Mouse (Mus musculus) cortical plate, adult 2 months (tissue): ENCODE data around the gene Ppip5k2.

ENCODE experiments used
- CTCF ChIP-seq: fragments of 200-500 bp; IDR thresholded peaks from 2 replicates; pipeline ENCODE4 v1.5.1; 2011; ENCODE audit warnings: mild to moderate bottlenecking, control low read depth, low read length; ENCODE audit not compliant: insufficient read depth; ENCODE audit errors: extremely low read depth
- POLR2A ChIP-seq: fragments of 200-500 bp; IDR thresholded peaks from 2 replicates; pipeline ENCODE4 v1.6.1; 2011; ENCODE audit warnings: mild to moderate bottlenecking, low read length, control low read depth; ENCODE audit not compliant: insufficient read depth; ENCODE audit errors: extremely low read depth

GRCm38 (mm10) chr1:97794110-97794509 lies 23.9 kb upstream of the Ppip5k2 start:
- no peak for TF ChIP-seq CTCF
- TF ChIP-seq POLR2A = no peak
